Mouse (Mus musculus) hindbrain, embryonic 16.5 days (tissue): Measurements from ENCODE around the gene Slc39a7. TPM values are rescaled to one million over a fixed set of nuclear protein-coding genes. Genes with fewer than 3 reads are reported as not detected.
A peak's percentile ranks its signal among the peaks of the same experiment; 100 is the strongest.

Experiments
- ATAC-seq: fragments of 200-750 bp; cut with Nextera tagmentation; 2 replicates; pipeline ENCODE4 v1.8.0; 2017; ENCODE audit warnings: moderate TSS enrichment, moderate library complexity
- H3K27ac ChIP-seq: fragments of 300-500 bp; sonication (generic); 2 replicates; pipeline ENCODE4 v1.5.1; 2014; ENCODE audit warnings: low read depth, mild to moderate bottlenecking, control low read depth, low read length, moderate library complexity
- H3K27me3 ChIP-seq: fragments of 300-500 bp; sonication (generic); replicated peaks from 2 replicates; pipeline ENCODE4 v1.6.1; 2014; ENCODE audit warnings: low read length; ENCODE audit not compliant: control insufficient read depth, insufficient read depth
- H3K36me3 ChIP-seq: fragments of 300-500 bp; sonication (generic); 2 replicates; pipeline ENCODE4 v1.6.1; 2014; ENCODE audit warnings: mild to moderate bottlenecking, low read length, moderate library complexity, mixed read lengths; ENCODE audit not compliant: control insufficient read depth, insufficient read depth
- H3K4me1 ChIP-seq: fragments of 300-500 bp; sonication (generic); 2 replicates; pipeline ENCODE4 v1.6.1; 2014; ENCODE audit warnings: low read depth, low read length; ENCODE audit not compliant: control insufficient read depth, insufficient read depth
- H3K4me2 ChIP-seq: fragments of 300-500 bp; sonication (generic); 2 replicates; pipeline ENCODE4 v1.6.1; 2014; ENCODE audit warnings: mild to moderate bottlenecking, low read length, control low read depth, moderate library complexity
- H3K4me3 ChIP-seq: fragments of 300-500 bp; sonication (generic); 2 replicates; pipeline ENCODE4 v1.5.1; 2014; ENCODE audit warnings: mild to moderate bottlenecking, low read length, control low read depth, moderate library complexity
- H3K9ac ChIP-seq: fragments of 300-500 bp; sonication (generic); 2 replicates; pipeline ENCODE4 v1.6.1; 2014; ENCODE audit warnings: low read depth, mild to moderate bottlenecking, control low read depth, low read length, moderate library complexity
- H3K9me3 ChIP-seq: fragments of 300-500 bp; sonication (generic); 2 replicates; pipeline ENCODE4 v1.6.1; 2014; ENCODE audit warnings: mild to moderate bottlenecking, low read length, moderate library complexity; ENCODE audit not compliant: control insufficient read depth
- WGBS: fragments of 180-500 bp; shearing (Covaris S2); extraction: QIAGEN DNeasy Blood & Tissue Kit; methylation state at CpG from one replicate; pipeline ENCODE4 v1.1.7; 2014; 5-methylcytosine and 5-hydroxymethylcytosine counted together
- polyA plus RNA-seq: library from polyadenylated mRNA; unstranded; fragments of >200 nt; fragmentation: Nextera tagmentation; extraction: Ambion mirVana; gene quantifications from 2 replicates; pipeline ENCODE4 v1.2.1, GENCODE M21; 2015

The Slc39a7 gene
- polyA plus RNA-seq, 1 experiment from 2014 or later, result 180 TPM

- Histone ChIP-seq H3K4me1 (peaks cover 36% of the 10 kb centered on the region), H3K4me2 (no peak overlapping the region), H3K27ac (no peak overlapping the region), H3K27me3 (no peaks in the 10 kb centered on the region), H3K36me3 (peaks cover 36% of the 10 kb centered on the region), H3K4me3 (no peak overlapping the region), H3K9me3 (no peaks in the 10 kb centered on the region), H3K9ac (no peak overlapping the region)
- no peak for ATAC-seq
- 76% methylated on average over 10 of the region's 10 CpGs for WGBS
These were observed 2.6 kb upstream of the Slc39a7 start for GRCm38 (mm10) chr17:34034064-34034463.

- peaks cover 42% of the 10 kb centered on the region for H3K36me3 ChIP-seq
- no peak for ATAC-seq
- no peak overlapping the region for H3K4me3 ChIP-seq
- H3K27me3 ChIP-seq, result no peaks in the 10 kb centered on the region
- 89% methylated on average over 9 of the region's 9 CpGs for WGBS
- H3K9me3 ChIP-seq, result no peaks in the 10 kb centered on the region
- H3K9ac ChIP-seq, result no peak overlapping the region; the same call in 1 of the 2 replicates
- H3K27ac ChIP-seq, result no peak overlapping the region
- H3K4me2 ChIP-seq, result peak overlapping the region; percentile 66
- H3K4me1 ChIP-seq, result peaks cover 34% of the 10 kb centered on the region
These were observed 2.0 kb upstream of the Slc39a7 start for GRCm38 (mm10) chr17:34033441-34033840.

- ATAC-seq, result no peak
- Histone ChIP-seq H3K4me1 (peaks cover 38% of the 10 kb centered on the region), H3K27ac (no peak overlapping the region)
These were observed 1.3 kb upstream of the Slc39a7 start for GRCm38 (mm10) chr17:34032806-34033205.

GRCm38 (mm10) chr17:34032174-34032632, 721 bp upstream of the Slc39a7 start:
- under 1% methylated on average over 30 of the region's 48 CpGs for WGBS
- no peaks in the 10 kb centered on the region for H3K27me3 ChIP-seq
- H3K9me3 ChIP-seq, result no peaks in the 10 kb centered on the region
- H3K4me3 ChIP-seq, result peak overlapping the region; percentile 90
- H3K9ac ChIP-seq, result peak overlapping the region; percentile 95
- H3K4me2 ChIP-seq, result peak overlapping the region; percentile 66
- H3K4me1 ChIP-seq, result peaks cover 42% of the 10 kb centered on the region
- H3K27ac ChIP-seq, result peak overlapping the region; percentile 98
- no peak for ATAC-seq
- H3K36me3 ChIP-seq, result peaks cover 38% of the 10 kb centered on the region

More at GRCm38 (mm10) chr17:34032806-34033205, 1.3 kb upstream of the Slc39a7 start:
- Histone ChIP-seq H3K27me3 (no peaks in the 10 kb centered on the region), H3K9me3 (no peaks in the 10 kb centered on the region), H3K9ac (peak overlapping the region; percentile 95; the same call in 1 of the 2 replicates), H3K36me3 (peaks cover 44% of the 10 kb centered on the region), H3K4me3 (peak overlapping the region; percentile 90), H3K4me2 (peak overlapping the region; percentile 66)
- 68% methylated on average over 9 of the region's 9 CpGs for WGBS

DNA sequence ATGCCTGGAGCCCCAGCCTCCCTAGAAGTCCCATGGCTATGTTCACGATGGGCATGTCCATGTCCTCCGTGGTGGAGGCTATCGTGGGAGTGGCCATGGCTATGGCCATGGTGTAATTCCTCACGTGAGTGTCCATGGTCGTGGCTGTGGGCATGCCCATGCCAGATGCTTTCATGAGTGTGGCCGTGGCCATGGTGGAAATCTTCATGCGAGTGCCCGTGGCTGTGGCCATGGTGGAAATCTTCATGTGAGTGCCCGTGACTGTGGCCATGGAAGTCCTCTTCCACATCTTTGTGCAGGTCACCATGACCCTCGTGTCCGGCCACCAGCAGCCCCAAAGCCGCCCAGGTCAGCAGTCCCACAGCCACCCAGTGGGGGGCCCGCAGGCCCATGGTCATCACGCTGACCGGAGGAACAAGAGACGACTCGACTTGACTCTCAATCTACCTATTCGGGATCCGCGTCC, 588 bp downstream of the Slc39a7 start:
- peak overlapping the region; percentile 97 for H3K4me2 ChIP-seq
- peak overlapping the region; percentile 90 for H3K4me3 ChIP-seq
- 3% methylated on average over 20 of the region's 20 CpGs for WGBS
- peaks cover 27% of the 10 kb centered on the region for H3K36me3 ChIP-seq
- H3K4me1 ChIP-seq, result peaks cover 55% of the 10 kb centered on the region
- ATAC-seq, result no peak
- no peaks in the 10 kb centered on the region for H3K27me3 ChIP-seq
- peak overlapping the region; percentile 98 for H3K27ac ChIP-seq
- no peaks in the 10 kb centered on the region for H3K9me3 ChIP-seq
- H3K9ac ChIP-seq, result peak overlapping the region; percentile 95

DNA sequence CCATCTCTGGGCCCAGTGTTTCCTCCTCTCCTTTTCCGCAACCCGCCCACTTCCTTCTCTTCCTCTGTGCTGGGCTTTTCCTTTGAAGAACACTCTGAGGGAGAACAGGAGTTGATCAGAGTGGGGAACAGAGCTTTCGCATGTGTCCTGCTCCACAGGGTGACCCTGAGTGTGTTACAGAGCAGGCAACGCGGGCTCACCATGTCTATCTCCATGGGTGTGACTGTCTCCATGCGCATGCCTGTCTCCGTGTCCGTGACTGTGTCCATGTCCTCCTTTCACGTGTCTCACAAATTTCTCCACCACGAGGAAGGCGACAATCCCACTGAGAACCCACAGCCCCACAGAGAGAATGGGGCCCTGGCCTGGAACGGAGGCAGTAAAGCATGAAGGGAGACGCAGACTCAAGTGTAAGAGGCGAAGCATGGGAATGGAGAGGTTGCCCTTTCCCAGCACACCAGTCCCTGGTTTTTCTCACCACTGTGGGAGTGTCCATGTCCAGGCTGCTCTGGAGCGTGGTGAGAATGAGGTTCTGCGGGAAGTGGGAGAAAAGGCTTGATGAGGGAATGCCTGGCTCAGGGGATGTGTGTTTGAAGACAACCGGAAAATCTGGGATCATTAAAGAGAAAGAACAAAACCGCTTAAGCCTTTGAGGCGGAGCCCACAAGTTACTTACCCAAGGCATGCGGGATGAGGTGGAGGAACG, 1.4 kb downstream of the Slc39a7 start:
- Histone ChIP-seq H3K27ac (no peak overlapping the region; the same call in 1 of the 2 replicates), H3K4me3 (peak overlapping the region; percentile 90), H3K9ac (peak overlapping the region; percentile 95), H3K36me3 (peaks cover 22% of the 10 kb centered on the region), H3K4me1 (peaks cover 62% of the 10 kb centered on the region), H3K9me3 (no peaks in the 10 kb centered on the region), H3K4me2 (peak overlapping the region; percentile 97), H3K27me3 (no peaks in the 10 kb centered on the region)
- no peak for ATAC-seq
- 67% methylated on average over 21 of the region's 21 CpGs for WGBS

- H3K9me3 ChIP-seq, result no peaks in the 10 kb centered on the region
- H3K27ac ChIP-seq, result no peak overlapping the region
- H3K36me3 ChIP-seq, result peaks cover 21% of the 10 kb centered on the region
- no peak for ATAC-seq
- H3K4me1 ChIP-seq, result peaks cover 62% of the 10 kb centered on the region
- H3K4me2 ChIP-seq, result peak overlapping the region; percentile 97; the same call in 1 of the 2 replicates
- whole genome bisulfite sequencing, result 89% methylated on average over 18 of the region's 18 CpGs
- no peaks in the 10 kb centered on the region for H3K27me3 ChIP-seq
- no peak overlapping the region for H3K4me3 ChIP-seq
- H3K9ac ChIP-seq, result peak overlapping the region; percentile 25; the same call in 1 of the 2 replicates
These were observed 2.2 kb downstream of the Slc39a7 start for GRCm38 (mm10) chr17:34029150-34029889.

DNA sequence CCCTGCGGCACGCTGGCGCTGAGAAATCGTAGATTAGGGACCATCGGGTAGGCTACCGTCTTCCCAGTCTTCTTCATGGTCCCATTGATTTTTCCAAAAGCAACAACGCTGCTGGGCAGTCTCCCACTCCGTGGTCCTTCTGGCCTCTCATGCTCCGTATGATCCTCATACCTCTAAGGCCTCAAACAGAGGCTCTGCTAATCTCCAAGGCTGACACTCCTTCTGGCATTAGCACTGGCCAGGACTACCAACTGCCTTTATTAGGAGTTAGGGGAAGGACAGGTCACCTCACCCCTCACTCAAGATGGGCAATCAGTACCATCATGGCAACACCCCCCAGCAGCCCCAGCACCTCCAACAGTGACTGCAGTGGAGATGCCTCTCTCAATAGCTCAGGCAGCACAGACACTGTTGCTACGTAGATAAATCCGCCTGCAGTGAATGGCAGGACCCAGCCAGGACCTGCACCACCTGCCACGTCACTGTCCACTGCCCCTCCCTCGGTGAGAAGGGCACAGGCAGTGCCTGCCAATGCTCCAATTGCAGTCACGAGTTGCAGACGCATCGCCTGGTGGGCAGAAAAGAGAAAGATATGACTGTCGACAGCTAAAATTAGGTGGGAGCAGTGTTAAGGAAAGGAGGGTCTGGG, 2.9 kb downstream of the Slc39a7 start:
- WGBS, result 43% methylated on average over 17 of the region's 17 CpGs
- H3K27me3 ChIP-seq, result no peaks in the 10 kb centered on the region
- no peaks in the 10 kb centered on the region for H3K9me3 ChIP-seq
- peaks cover 66% of the 10 kb centered on the region for H3K4me1 ChIP-seq
- no peak overlapping the region for H3K4me3 ChIP-seq
- H3K9ac ChIP-seq, result no peak overlapping the region
- peak overlapping the region; percentile 90; the same call in 1 of the 2 replicates for H3K4me2 ChIP-seq
- peak overlapping the region; percentile 84; the same call in 1 of the 2 replicates for H3K27ac ChIP-seq
- no peak for ATAC-seq
- peaks cover 17% of the 10 kb centered on the region for H3K36me3 ChIP-seq
